Mouse (Mus musculus): ENCODE data around the gene Vipr1. TPM values are rescaled to one million over a fixed set of nuclear protein-coding genes. Genes with fewer than 3 reads are reported as not detected.

Gene Vipr1
- polyA plus RNA-seq, 1 experiment from 2014 or later: 0.16 TPM

- no peak for ATAC-seq (ENCODE audit: low FRiP score, low read depth)
- H3K9me3 ChIP-seq: no peaks in the 10 kb centered on the region
- 70% methylated on average over 11 of the region's 11 CpGs for WGBS
- H3K4me3 ChIP-seq: no peak overlapping the region
- no peak overlapping the region for H3K27ac ChIP-seq
- H3K27me3 ChIP-seq (replicated peaks): peaks cover 33% of the 10 kb centered on the region
- H3K4me1 ChIP-seq: peaks cover 17% of the 10 kb centered on the region
- H3K4me2 ChIP-seq (replicated peaks): no peak overlapping the region
- H3K36me3 ChIP-seq: no peaks in the 10 kb centered on the region
- no peak overlapping the region for H3K9ac ChIP-seq
Measured at GRCm38 (mm10) chr9:121667822-121668221, 25.3 kb downstream of the Vipr1 start.

GRCm38 (mm10) chr9:121669348-121669791, 26.9 kb downstream of the Vipr1 start:
- H3K27ac ChIP-seq: no peak overlapping the region
- H3K4me3 ChIP-seq: peak overlapping the region; percentile 27
- H3K36me3 ChIP-seq: no peaks in the 10 kb centered on the region
- WGBS: under 1% methylated on average over 28 of the region's 28 CpGs
- H3K27me3 ChIP-seq (replicated peaks): peaks cover 33% of the 10 kb centered on the region
- H3K4me2 ChIP-seq (replicated peaks): peak overlapping the region; percentile 62
- no peaks in the 10 kb centered on the region for H3K9me3 ChIP-seq
- peak; percentile 55; the same call in 1 of the 2 replicates for ATAC-seq (ENCODE audit: low FRiP score, low read depth)
- 0 out of 2 replicates have a peak overlapping the region, but pooled peaks have one; percentile 29 for H3K9ac ChIP-seq
- H3K4me1 ChIP-seq: peaks cover 17% of the 10 kb centered on the region

GRCm38 (mm10) chr9:121671300-121671699, 28.8 kb downstream of the Vipr1 start:
- 19% methylated on average over 7 of the region's 7 CpGs for WGBS
- no peaks in the 10 kb centered on the region for H3K9me3 ChIP-seq

GRCm38 (mm10) chr9:121672311-121672710, 29.8 kb downstream of the Vipr1 start:
- H3K4me1 ChIP-seq: peaks cover 17% of the 10 kb centered on the region
- H3K9ac ChIP-seq: no peak overlapping the region
- no peak for ATAC-seq (ENCODE audit: low FRiP score, low read depth)
- H3K36me3 ChIP-seq: no peaks in the 10 kb centered on the region
- no peak overlapping the region for H3K27ac ChIP-seq
- WGBS: 67% methylated on average over 5 of the region's 5 CpGs
- H3K27me3 ChIP-seq (replicated peaks): peaks cover 33% of the 10 kb centered on the region
- H3K4me3 ChIP-seq: no peak overlapping the region
- no peaks in the 10 kb centered on the region for H3K9me3 ChIP-seq
- H3K4me2 ChIP-seq (replicated peaks): no peak overlapping the region

More at GRCm38 (mm10) chr9:121671300-121671699, 28.8 kb downstream of the Vipr1 start:
- no peak overlapping the region for H3K4me2 ChIP-seq (replicated peaks)
- ATAC-seq (ENCODE audit: low FRiP score, low read depth): no peak
- no peaks in the 10 kb centered on the region for H3K36me3 ChIP-seq
- no peak overlapping the region for H3K9ac ChIP-seq
- H3K4me3 ChIP-seq: no peak overlapping the region
- H3K27ac ChIP-seq: no peak overlapping the region
- peaks cover 33% of the 10 kb centered on the region for H3K27me3 ChIP-seq (replicated peaks)
- peaks cover 17% of the 10 kb centered on the region for H3K4me1 ChIP-seq

GRCm38 (mm10) chr9:121673716-121674115, 31.2 kb downstream of the Vipr1 start:
- Histone ChIP-seq H3K27me3 (replicated peaks) (peaks cover 21% of the 10 kb centered on the region), H3K9ac (no peak overlapping the region), H3K36me3 (no peaks in the 10 kb centered on the region), H3K4me2 (replicated peaks) (no peak overlapping the region), H3K27ac (no peak overlapping the region), H3K4me1 (peaks cover 17% of the 10 kb centered on the region), H3K4me3 (no peak overlapping the region), H3K9me3 (no peaks in the 10 kb centered on the region)
- WGBS: 86% methylated on average over 5 of the region's 5 CpGs
- ATAC-seq (ENCODE audit: low FRiP score, low read depth): no peak

GRCm38 (mm10) chr9:121675011-121675410, 32.5 kb downstream of the Vipr1 start:
- 83% methylated on average over 9 of the region's 9 CpGs for WGBS
- peaks cover 9% of the 10 kb centered on the region; the same call in 1 of the 2 replicates for H3K27me3 ChIP-seq (replicated peaks)
- ATAC-seq (ENCODE audit: low FRiP score, low read depth): no peak
- H3K36me3 ChIP-seq: no peaks in the 10 kb centered on the region
- no peak overlapping the region for H3K9ac ChIP-seq
- no peak overlapping the region for H3K4me2 ChIP-seq (replicated peaks)
- no peaks in the 10 kb centered on the region for H3K9me3 ChIP-seq
- H3K4me3 ChIP-seq: no peak overlapping the region
- no peak overlapping the region for H3K27ac ChIP-seq
- H3K4me1 ChIP-seq: peaks cover 7% of the 10 kb centered on the region

GRCm38 (mm10) chr9:121675556-121675955, 33.0 kb downstream of the Vipr1 start:
- no peaks in the 10 kb centered on the region for H3K9me3 ChIP-seq
- no peak for ATAC-seq (ENCODE audit: low FRiP score, low read depth)
- WGBS: 78% methylated on average over 2 of the region's 2 CpGs
- no peak overlapping the region for H3K4me2 ChIP-seq (replicated peaks)
- H3K4me1 ChIP-seq: 0 out of 2 replicates have a peak, but pooled peaks cover 2% of the 10 kb centered on the region
- peaks cover 3% of the 10 kb centered on the region; the same call in 1 of the 2 replicates for H3K27me3 ChIP-seq (replicated peaks)
- no peak overlapping the region for H3K27ac ChIP-seq
- no peaks in the 10 kb centered on the region for H3K36me3 ChIP-seq
- no peak overlapping the region for H3K9ac ChIP-seq
- H3K4me3 ChIP-seq: no peak overlapping the region

GRCm38 (mm10) chr9:121677069-121677468, 34.6 kb downstream of the Vipr1 start:
- WGBS: 74% methylated on average over 4 of the region's 4 CpGs
- no peak overlapping the region for H3K27ac ChIP-seq
- H3K4me3 ChIP-seq: no peak overlapping the region
- H3K9me3 ChIP-seq: no peaks in the 10 kb centered on the region
- no peak overlapping the region for H3K9ac ChIP-seq
- no peaks in the 10 kb centered on the region for H3K27me3 ChIP-seq (replicated peaks)
- ATAC-seq (ENCODE audit: low FRiP score, low read depth): no peak
- H3K4me1 ChIP-seq: no peaks in the 10 kb centered on the region
- H3K36me3 ChIP-seq: peaks cover 4% of the 10 kb centered on the region
- H3K4me2 ChIP-seq (replicated peaks): no peak overlapping the region

- Histone ChIP-seq H3K4me3 (no peak overlapping the region), H3K36me3 (peaks cover 8% of the 10 kb centered on the region), H3K4me2 (replicated peaks) (no peak overlapping the region), H3K9ac (no peak overlapping the region), H3K9me3 (no peaks in the 10 kb centered on the region), H3K27ac (no peak overlapping the region), H3K27me3 (replicated peaks) (no peaks in the 10 kb centered on the region), H3K4me1 (no peaks in the 10 kb centered on the region)
- ATAC-seq (ENCODE audit: low FRiP score, low read depth): no peak
- WGBS: 80% methylated on average over 8 of the region's 8 CpGs
Measured at GRCm38 (mm10) chr9:121677476-121677875, 35.0 kb downstream of the Vipr1 start.

- no peak overlapping the region for H3K9ac ChIP-seq
- no peaks in the 10 kb centered on the region for H3K4me1 ChIP-seq
- peaks cover 23% of the 10 kb centered on the region for H3K36me3 ChIP-seq
- no peaks in the 10 kb centered on the region for H3K27me3 ChIP-seq (replicated peaks)
- 20% methylated on average over 6 of the region's 6 CpGs for WGBS
- no peak overlapping the region for H3K4me3 ChIP-seq
- no peak overlapping the region for H3K27ac ChIP-seq
- ATAC-seq (ENCODE audit: low FRiP score, low read depth): peak; percentile 58; the same call in 1 of the 2 replicates
- H3K4me2 ChIP-seq (replicated peaks): no peak overlapping the region
- H3K9me3 ChIP-seq: no peaks in the 10 kb centered on the region
Measured at GRCm38 (mm10) chr9:121679549-121679948, 37.0 kb downstream of the Vipr1 start.

GRCm38 (mm10) chr9:121681191-121681590, 38.7 kb downstream of the Vipr1 start:
- Histone ChIP-seq H3K27me3 (replicated peaks) (no peaks in the 10 kb centered on the region), H3K27ac (no peak overlapping the region), H3K36me3 (peaks cover 37% of the 10 kb centered on the region), H3K9ac (no peak overlapping the region), H3K4me3 (no peak overlapping the region), H3K4me1 (no peaks in the 10 kb centered on the region), H3K9me3 (no peaks in the 10 kb centered on the region), H3K4me2 (replicated peaks) (no peak overlapping the region)
- 78% methylated on average over 8 of the region's 8 CpGs for WGBS
- ATAC-seq (ENCODE audit: low FRiP score, low read depth): no peak

GRCm38 (mm10) chr9:121682037-121682680, 39.6 kb downstream of the Vipr1 start:
- WGBS: 79% methylated on average over 18 of the region's 18 CpGs
- H3K36me3 ChIP-seq: peaks cover 44% of the 10 kb centered on the region
- H3K4me2 ChIP-seq (replicated peaks): no peak overlapping the region
- H3K27ac ChIP-seq: no peak overlapping the region
- no peak for ATAC-seq (ENCODE audit: low FRiP score, low read depth)
- no peaks in the 10 kb centered on the region for H3K9me3 ChIP-seq
- H3K9ac ChIP-seq: no peak overlapping the region
- H3K4me3 ChIP-seq: no peak overlapping the region
- no peaks in the 10 kb centered on the region for H3K27me3 ChIP-seq (replicated peaks)
- no peaks in the 10 kb centered on the region for H3K4me1 ChIP-seq

- no peak overlapping the region for H3K4me3 ChIP-seq
- H3K36me3 ChIP-seq: peaks cover 58% of the 10 kb centered on the region
- no peak for ATAC-seq (ENCODE audit: low FRiP score, low read depth)
- H3K9ac ChIP-seq: no peak overlapping the region
- H3K9me3 ChIP-seq: no peaks in the 10 kb centered on the region
- WGBS: 87% methylated on average over 7 of the region's 7 CpGs
- no peaks in the 10 kb centered on the region for H3K27me3 ChIP-seq (replicated peaks)
- H3K4me2 ChIP-seq (replicated peaks): no peak overlapping the region
- H3K4me1 ChIP-seq: 0 out of 2 replicates have a peak, but pooled peaks cover under 1% of the 10 kb centered on the region
- no peak overlapping the region for H3K27ac ChIP-seq
Measured at GRCm38 (mm10) chr9:121684702-121685101, 42.2 kb downstream of the Vipr1 start.
